Mouse (Mus musculus): ENCODE measurements around the gene Cdh24. TPM values are rescaled to one million over a fixed set of nuclear protein-coding genes. Genes with fewer than 3 reads are reported as not detected.

Gene Cdh24
- polyA plus RNA-seq, 1 experiment from 2014 or later = 2.9 TPM

DNA sequence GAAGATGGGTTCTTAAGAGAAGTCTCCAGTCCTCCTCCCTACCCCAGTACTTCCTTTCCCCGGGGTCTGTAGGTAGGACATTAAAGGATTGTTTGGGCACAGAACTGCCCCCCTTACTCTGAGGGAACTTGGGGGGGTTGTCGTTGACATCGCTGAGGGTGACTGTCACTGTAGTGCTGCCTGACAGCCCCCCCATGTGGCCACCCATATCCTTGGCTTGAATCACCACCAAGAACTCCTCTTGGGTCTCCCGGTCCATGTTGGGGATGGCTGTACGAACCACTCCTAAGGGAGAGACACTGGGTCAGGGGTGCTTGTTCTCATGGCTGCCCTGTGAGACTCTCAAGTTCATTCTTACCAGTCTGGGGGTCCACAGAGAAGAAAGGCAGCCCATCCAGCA lies 3.0 kb downstream of the Cdh24 start:
- H3K27me3 ChIP-seq (ENCODE audit: control insufficient read depth, insufficient read depth, low read length) = no peaks in the 10 kb centered on the region
- no peak overlapping the region for H3K4me3 ChIP-seq (ENCODE audit: low read depth, low read length)
- no peak overlapping the region for H3K9ac ChIP-seq (ENCODE audit: low read depth, low read length)
- H3K4me2 ChIP-seq = no peak overlapping the region
- H3K9me3 ChIP-seq (replicated peaks; ENCODE audit: control insufficient read depth, low read length) = no peaks in the 10 kb centered on the region
- no peak overlapping the region for H3K27ac ChIP-seq (ENCODE audit: low read depth, low read length)
- H3K36me3 ChIP-seq (ENCODE audit: control insufficient read depth, insufficient read depth, low read length) = peaks cover 25% of the 10 kb centered on the region
- no peak for ATAC-seq (replicated peaks; ENCODE audit: insufficient number of reproducible peaks, low FRiP score, low TSS enrichment)
- WGBS (ENCODE audit: insufficient replicate concordance) = 65% methylated on average over 5 of the region's 5 CpGs
- peaks cover 7% of the 10 kb centered on the region; the same call in 1 of the 2 replicates for H3K4me1 ChIP-seq (ENCODE audit: control insufficient read depth, insufficient read depth, low read length)

DNA sequence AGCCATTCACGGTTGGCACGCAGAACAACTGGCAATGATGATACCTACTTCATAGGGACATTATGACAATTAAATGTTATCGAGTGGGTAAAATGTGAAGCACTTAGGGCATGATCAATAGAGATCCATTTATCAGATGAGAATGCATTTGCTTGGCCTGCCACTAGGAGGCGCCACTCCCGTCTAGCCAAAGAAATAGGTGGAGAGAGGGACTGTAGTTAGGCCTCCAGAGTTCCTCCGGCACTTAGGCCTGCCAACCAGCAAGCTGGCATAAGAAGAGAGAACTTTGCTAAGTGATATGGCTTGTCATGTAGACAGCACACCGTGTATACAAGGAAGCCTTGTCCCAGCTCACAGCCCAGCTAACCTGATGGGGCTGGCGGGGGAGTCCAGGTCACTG lies 4.2 kb downstream of the Cdh24 start:
- Histone ChIP-seq H3K4me2 (no peak overlapping the region), H3K36me3 (ENCODE audit: control insufficient read depth, insufficient read depth, low read length) (peaks cover 16% of the 10 kb centered on the region), H3K27ac (ENCODE audit: low read depth, low read length) (no peak overlapping the region), H3K27me3 (ENCODE audit: control insufficient read depth, insufficient read depth, low read length) (no peaks in the 10 kb centered on the region), H3K4me3 (ENCODE audit: low read depth, low read length) (no peak overlapping the region), H3K9ac (ENCODE audit: low read depth, low read length) (no peak overlapping the region), H3K4me1 (ENCODE audit: control insufficient read depth, insufficient read depth, low read length) (peaks cover 7% of the 10 kb centered on the region; the same call in 1 of the 2 replicates), H3K9me3 (replicated peaks; ENCODE audit: control insufficient read depth, low read length) (no peaks in the 10 kb centered on the region)
- ATAC-seq (replicated peaks; ENCODE audit: insufficient number of reproducible peaks, low FRiP score, low TSS enrichment) = no peak
- 54% methylated on average over 8 of the region's 8 CpGs for WGBS (ENCODE audit: insufficient replicate concordance)

DNA sequence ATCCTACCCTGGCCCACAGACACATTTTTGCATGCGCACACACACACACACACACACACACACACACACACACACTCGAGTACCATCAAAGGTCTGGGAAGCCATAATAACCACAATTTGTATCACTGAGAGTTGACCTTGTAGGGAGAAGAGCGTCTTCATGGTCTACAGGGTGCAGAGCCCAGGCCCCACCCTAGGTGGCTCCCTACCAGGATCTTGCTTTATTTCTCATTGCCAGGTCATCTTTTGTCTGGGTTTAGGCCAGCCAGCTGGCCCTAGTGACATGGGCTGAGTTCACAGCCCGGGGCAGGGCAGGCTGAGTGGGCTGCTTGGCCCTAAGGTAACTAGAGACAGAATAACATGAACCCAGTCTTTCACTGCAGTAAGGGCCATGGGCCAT lies 7.0 kb downstream of the Cdh24 start:
- Histone ChIP-seq H3K4me3 (ENCODE audit: low read depth, low read length) (no peak overlapping the region), H3K4me2 (no peak overlapping the region), H3K9ac (ENCODE audit: low read depth, low read length) (no peak overlapping the region), H3K27ac (ENCODE audit: low read depth, low read length) (no peak overlapping the region), H3K9me3 (replicated peaks; ENCODE audit: control insufficient read depth, low read length) (no peaks in the 10 kb centered on the region), H3K27me3 (ENCODE audit: control insufficient read depth, insufficient read depth, low read length) (no peaks in the 10 kb centered on the region), H3K36me3 (ENCODE audit: control insufficient read depth, insufficient read depth, low read length) (peaks cover 23% of the 10 kb centered on the region), H3K4me1 (ENCODE audit: control insufficient read depth, insufficient read depth, low read length) (no peaks in the 10 kb centered on the region)
- WGBS (ENCODE audit: insufficient replicate concordance) = 76% methylated on average over 4 of the region's 4 CpGs
- ATAC-seq (replicated peaks; ENCODE audit: insufficient number of reproducible peaks, low FRiP score, low TSS enrichment) = no peak

DNA sequence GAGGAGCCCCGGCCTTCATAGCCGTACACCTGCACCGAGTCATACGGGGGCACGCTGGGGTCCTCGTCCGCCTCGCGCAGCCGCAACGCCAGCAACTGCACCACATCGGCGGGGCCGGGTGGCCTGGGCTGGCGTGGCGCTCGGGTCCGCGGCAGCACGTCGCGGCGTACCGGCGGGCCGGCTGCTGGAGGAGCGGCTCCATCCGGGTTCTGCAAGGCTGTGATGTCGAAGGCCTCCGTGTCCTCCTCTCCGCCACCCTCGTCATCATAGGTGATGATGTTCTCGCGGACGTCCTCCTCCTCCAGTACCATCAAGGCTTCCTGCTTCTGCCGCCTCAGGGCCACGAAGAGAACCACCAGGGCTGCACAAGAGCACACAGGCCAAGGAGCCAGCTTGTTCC lies 8.9 kb downstream of the Cdh24 start:
- Histone ChIP-seq H3K9me3 (replicated peaks; ENCODE audit: control insufficient read depth, low read length) (no peaks in the 10 kb centered on the region), H3K4me3 (ENCODE audit: low read depth, low read length) (no peak overlapping the region), H3K27me3 (ENCODE audit: control insufficient read depth, insufficient read depth, low read length) (no peaks in the 10 kb centered on the region), H3K36me3 (ENCODE audit: control insufficient read depth, insufficient read depth, low read length) (peaks cover 23% of the 10 kb centered on the region), H3K4me2 (no peak overlapping the region), H3K4me1 (ENCODE audit: control insufficient read depth, insufficient read depth, low read length) (no peaks in the 10 kb centered on the region), H3K27ac (ENCODE audit: low read depth, low read length) (no peak overlapping the region), H3K9ac (ENCODE audit: low read depth, low read length) (no peak overlapping the region)
- no peak for ATAC-seq (replicated peaks; ENCODE audit: insufficient number of reproducible peaks, low FRiP score, low TSS enrichment)
- 83% methylated on average over 37 of the region's 37 CpGs for WGBS (ENCODE audit: insufficient replicate concordance)

DNA sequence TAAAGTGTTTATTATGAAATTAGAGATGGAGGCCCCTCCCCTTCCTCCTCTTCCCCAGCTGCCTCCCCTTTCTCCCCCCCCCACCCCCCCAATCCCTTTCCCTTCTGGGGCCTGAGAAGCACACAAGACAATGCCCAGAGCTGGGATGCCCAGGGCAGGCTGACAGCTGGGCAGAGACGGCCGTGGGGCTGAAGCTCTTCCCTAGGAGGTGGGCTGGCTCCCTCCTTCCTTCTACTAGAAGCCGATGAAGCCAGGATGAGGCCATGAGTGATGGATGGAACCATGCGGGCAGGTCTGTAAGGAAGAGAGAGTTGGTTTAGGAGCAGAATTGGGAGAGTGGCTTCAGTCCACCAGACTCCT lies 9.9 kb downstream of the Cdh24 start:
- Histone ChIP-seq H3K36me3 (ENCODE audit: control insufficient read depth, insufficient read depth, low read length) (peaks cover 17% of the 10 kb centered on the region), H3K4me1 (ENCODE audit: control insufficient read depth, insufficient read depth, low read length) (no peaks in the 10 kb centered on the region), H3K4me3 (ENCODE audit: low read depth, low read length) (no peak overlapping the region), H3K27me3 (ENCODE audit: control insufficient read depth, insufficient read depth, low read length) (no peaks in the 10 kb centered on the region), H3K27ac (ENCODE audit: low read depth, low read length) (no peak overlapping the region), H3K9ac (ENCODE audit: low read depth, low read length) (no peak overlapping the region), H3K9me3 (replicated peaks; ENCODE audit: control insufficient read depth, low read length) (no peaks in the 10 kb centered on the region), H3K4me2 (no peak overlapping the region)
- ATAC-seq (replicated peaks; ENCODE audit: insufficient number of reproducible peaks, low FRiP score, low TSS enrichment) = no peak
- 81% methylated on average over 4 of the region's 4 CpGs for WGBS (ENCODE audit: insufficient replicate concordance)

DNA sequence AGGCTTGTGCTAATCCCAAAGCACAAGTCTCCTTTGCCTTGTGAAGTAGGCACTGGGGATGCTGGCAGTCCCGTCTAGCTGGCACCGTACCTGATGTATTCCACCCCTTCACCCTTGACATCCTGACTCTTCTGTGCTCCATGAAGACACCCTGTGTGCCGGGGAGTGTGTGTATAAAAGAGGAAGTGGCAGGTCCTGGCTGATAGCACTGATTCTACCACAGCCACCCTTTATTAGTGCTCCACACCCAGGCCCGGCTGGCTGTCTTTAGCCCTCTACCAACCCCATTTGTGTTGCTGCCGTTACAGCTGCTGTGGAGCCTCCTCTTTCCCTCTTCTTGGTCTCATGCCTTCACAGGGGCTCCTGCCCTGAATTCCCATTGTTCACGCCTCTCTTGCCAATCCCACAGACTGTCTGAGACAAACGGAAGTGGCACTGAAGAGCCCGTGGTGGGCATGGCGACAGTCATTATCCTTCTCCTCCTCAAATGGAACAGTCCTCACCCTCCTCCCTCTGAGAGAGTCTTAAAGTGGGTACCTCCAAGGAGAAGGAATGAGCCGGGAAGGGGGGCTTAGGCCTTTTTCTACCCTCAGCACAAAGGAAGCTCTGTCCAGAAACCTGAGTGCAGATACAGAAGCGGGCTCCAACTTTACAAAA lies 10.5 kb downstream of the Cdh24 start:
- no peak for ATAC-seq (replicated peaks; ENCODE audit: insufficient number of reproducible peaks, low FRiP score, low TSS enrichment)
- Histone ChIP-seq H3K9me3 (replicated peaks; ENCODE audit: control insufficient read depth, low read length) (no peaks in the 10 kb centered on the region), H3K27me3 (ENCODE audit: control insufficient read depth, insufficient read depth, low read length) (peaks cover under 1% of the 10 kb centered on the region; the same call in 1 of the 2 replicates), H3K4me2 (no peak overlapping the region), H3K27ac (ENCODE audit: low read depth, low read length) (no peak overlapping the region), H3K36me3 (ENCODE audit: control insufficient read depth, insufficient read depth, low read length) (peaks cover 14% of the 10 kb centered on the region), H3K4me1 (ENCODE audit: control insufficient read depth, insufficient read depth, low read length) (no peaks in the 10 kb centered on the region), H3K9ac (ENCODE audit: low read depth, low read length) (no peak overlapping the region), H3K4me3 (ENCODE audit: low read depth, low read length) (no peak overlapping the region)
- WGBS (ENCODE audit: insufficient replicate concordance) = 75% methylated on average over 11 of the region's 11 CpGs

DNA sequence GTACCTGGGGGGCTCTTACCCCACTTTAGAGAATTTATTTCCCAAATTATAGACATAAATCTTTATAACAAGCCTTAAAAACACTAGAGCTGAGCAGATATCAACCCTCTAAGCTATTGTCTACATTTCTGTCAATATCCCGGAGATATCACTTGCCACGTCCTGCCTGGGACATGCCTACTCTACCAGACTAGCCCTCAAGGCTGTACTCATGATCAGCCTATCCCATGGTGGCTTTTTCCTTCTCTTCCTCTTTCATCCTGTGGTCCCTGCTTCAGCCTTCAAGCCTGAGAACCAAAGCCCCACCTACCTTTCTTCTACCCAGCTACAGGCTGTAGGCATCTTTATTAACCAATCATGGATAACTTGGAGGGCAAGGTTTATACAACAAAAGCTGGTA lies 11.4 kb downstream of the Cdh24 start:
- no peak overlapping the region for H3K4me3 ChIP-seq (ENCODE audit: low read depth, low read length)
- WGBS (ENCODE audit: insufficient replicate concordance) = 69% methylated on average over 2 of the region's 2 CpGs
- peaks cover 4% of the 10 kb centered on the region; the same call in 1 of the 2 replicates for H3K27me3 ChIP-seq (ENCODE audit: control insufficient read depth, insufficient read depth, low read length)
- no peaks in the 10 kb centered on the region for H3K9me3 ChIP-seq (replicated peaks; ENCODE audit: control insufficient read depth, low read length)
- H3K9ac ChIP-seq (ENCODE audit: low read depth, low read length) = no peak overlapping the region
- no peak overlapping the region for H3K4me2 ChIP-seq
- H3K36me3 ChIP-seq (ENCODE audit: control insufficient read depth, insufficient read depth, low read length) = peaks cover 13% of the 10 kb centered on the region
- no peaks in the 10 kb centered on the region for H3K4me1 ChIP-seq (ENCODE audit: control insufficient read depth, insufficient read depth, low read length)
- no peak for ATAC-seq (replicated peaks; ENCODE audit: insufficient number of reproducible peaks, low FRiP score, low TSS enrichment)
- H3K27ac ChIP-seq (ENCODE audit: low read depth, low read length) = no peak overlapping the region

DNA sequence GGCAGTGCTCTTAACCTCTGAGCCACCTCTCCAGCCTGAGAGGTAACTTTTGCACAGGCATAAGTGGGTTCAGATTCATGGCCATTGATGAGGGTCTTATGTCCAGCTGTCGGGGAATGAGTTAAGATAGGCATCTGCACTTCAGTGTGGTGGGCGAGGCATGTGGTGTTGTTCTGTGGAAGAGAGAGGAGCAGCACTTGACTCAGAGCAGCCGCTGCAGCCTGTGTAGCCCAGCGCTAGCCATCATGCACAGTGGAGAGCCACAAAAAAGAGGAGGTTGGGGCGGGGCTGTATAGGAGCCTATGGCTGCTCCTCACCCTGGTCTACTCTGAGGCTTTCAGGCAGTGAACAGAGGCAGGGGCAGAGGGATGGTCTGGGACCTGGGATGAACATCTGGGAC lies 13.1 kb downstream of the Cdh24 start:
- Histone ChIP-seq H3K27ac (ENCODE audit: low read depth, low read length) (no peak overlapping the region), H3K4me3 (ENCODE audit: low read depth, low read length) (no peak overlapping the region), H3K27me3 (ENCODE audit: control insufficient read depth, insufficient read depth, low read length) (peaks cover 4% of the 10 kb centered on the region; the same call in 1 of the 2 replicates), H3K9me3 (replicated peaks; ENCODE audit: control insufficient read depth, low read length) (no peaks in the 10 kb centered on the region), H3K4me1 (ENCODE audit: control insufficient read depth, insufficient read depth, low read length) (no peaks in the 10 kb centered on the region), H3K9ac (ENCODE audit: low read depth, low read length) (no peak overlapping the region), H3K36me3 (ENCODE audit: control insufficient read depth, insufficient read depth, low read length) (peaks cover 8% of the 10 kb centered on the region), H3K4me2 (no peak overlapping the region)
- 59% methylated on average over 5 of the region's 5 CpGs for WGBS (ENCODE audit: insufficient replicate concordance)
- no peak for ATAC-seq (replicated peaks; ENCODE audit: insufficient number of reproducible peaks, low FRiP score, low TSS enrichment)

DNA sequence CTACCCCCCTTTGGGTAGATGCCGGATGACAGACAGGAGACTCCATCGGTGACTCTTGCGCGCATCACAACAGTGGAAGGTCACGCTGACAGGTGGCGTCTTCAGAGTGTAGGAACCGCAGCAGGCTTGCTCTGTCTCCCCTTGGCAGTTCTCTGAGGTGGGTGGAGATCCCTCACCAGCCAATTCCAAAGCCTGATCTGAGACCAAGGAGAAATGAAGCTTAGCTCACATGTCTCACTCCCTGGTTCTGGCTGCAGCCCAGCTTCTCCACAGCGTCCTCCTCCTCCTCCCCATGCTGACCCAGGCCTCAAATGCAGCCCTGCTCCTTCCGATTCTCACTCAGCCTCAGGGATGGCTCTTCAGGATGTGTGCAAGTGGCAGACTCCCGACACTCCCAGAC lies 16.2 kb downstream of the Cdh24 start:
- H3K27ac ChIP-seq (ENCODE audit: low read depth, low read length) = no peak overlapping the region
- WGBS (ENCODE audit: insufficient replicate concordance) = 62% methylated on average over 10 of the region's 10 CpGs
- H3K36me3 ChIP-seq (ENCODE audit: control insufficient read depth, insufficient read depth, low read length) = no peaks in the 10 kb centered on the region
- H3K27me3 ChIP-seq (ENCODE audit: control insufficient read depth, insufficient read depth, low read length) = peaks cover 4% of the 10 kb centered on the region; the same call in 1 of the 2 replicates
- no peak overlapping the region for H3K4me3 ChIP-seq (ENCODE audit: low read depth, low read length)
- no peak overlapping the region for H3K4me2 ChIP-seq
- no peaks in the 10 kb centered on the region for H3K9me3 ChIP-seq (replicated peaks; ENCODE audit: control insufficient read depth, low read length)
- H3K9ac ChIP-seq (ENCODE audit: low read depth, low read length) = no peak overlapping the region
- H3K4me1 ChIP-seq (ENCODE audit: control insufficient read depth, insufficient read depth, low read length) = no peaks in the 10 kb centered on the region
- ATAC-seq (replicated peaks; ENCODE audit: insufficient number of reproducible peaks, low FRiP score, low TSS enrichment) = no peak

All from heart, embryonic 11.5 days (tissue).